Mouse (Mus musculus): ENCODE measurements around the gene Rnaseh2a.

Gene Rnaseh2a

DNA sequence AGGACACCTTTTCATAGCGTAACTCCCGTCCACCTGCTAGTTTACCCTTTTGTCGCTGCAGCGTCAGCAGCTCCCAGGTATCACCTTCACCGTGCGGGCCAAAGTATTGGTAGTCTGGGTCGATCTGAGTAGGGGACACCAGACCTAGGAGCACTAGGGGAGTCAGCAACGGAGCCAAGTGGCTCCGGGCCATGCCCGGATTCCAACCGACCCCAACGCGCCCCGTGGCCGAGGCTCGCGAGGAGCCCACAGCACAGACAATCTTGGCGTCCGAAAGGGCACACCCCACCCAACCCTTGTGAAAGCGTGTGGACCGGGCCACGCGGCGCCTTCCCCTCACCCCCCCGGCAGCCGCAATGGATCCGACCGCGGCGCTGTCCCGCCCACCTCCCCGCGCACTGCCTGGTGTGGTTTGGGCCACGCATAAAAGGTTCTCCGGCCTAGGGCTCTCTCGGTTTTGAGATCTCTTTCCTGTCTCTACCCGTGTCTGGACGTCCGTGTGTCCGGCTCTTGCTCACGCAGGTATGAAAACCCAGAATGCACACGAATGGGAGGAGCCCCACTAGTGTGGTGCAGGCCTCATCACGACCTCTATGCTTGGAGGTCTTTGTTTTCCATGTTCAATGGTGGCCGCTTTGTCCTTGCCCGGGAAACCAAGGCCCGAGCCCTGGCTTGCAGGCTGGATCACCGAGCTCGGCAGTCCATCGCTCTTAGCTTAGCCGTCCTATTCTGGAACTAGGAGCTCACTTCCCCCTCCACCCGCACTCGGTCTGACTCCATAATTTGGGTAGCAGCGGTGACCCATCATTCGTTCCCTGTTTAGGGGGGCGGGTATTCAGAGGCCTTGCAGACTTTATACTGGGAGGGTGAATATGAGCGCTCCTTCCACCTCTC, at the start of gene Rnaseh2a, which contains the start of the genes Gm49661 and Prdx2:
Rnaseh2a (minus strand) TSS at position 527 of the 894 bp plus-strand sequence.
Gm49661 (minus strand) TSS at position 193 of the 894 bp plus-strand sequence.
Prdx2 (plus strand) TSS at position 347 of the 894 bp plus-strand sequence.
- no peak for DNase-seq (ENCODE audit: low read depth)

DNA sequence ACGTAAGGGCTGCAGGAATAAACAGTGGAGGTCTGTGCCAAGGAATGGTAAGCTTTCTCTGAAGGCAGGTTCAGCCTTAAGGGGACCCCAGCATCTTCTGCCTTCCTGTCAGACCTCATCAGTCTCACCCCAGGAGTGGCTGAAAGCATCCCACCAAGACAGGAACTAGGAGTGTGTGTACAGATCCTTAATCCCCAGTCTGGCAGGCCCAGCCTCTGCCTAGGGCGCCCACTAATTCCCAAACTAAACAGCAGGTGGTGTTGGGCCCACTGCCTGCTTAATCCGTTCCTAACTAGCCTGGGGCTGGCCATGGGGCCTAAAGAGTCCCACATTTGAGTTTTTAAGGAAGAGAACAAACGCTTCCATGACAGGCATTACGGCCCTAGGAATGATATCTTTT, 47.6 kb upstream of the Rnaseh2a start:
- no peak for DNase-seq (ENCODE audit: low read depth)

DNA sequence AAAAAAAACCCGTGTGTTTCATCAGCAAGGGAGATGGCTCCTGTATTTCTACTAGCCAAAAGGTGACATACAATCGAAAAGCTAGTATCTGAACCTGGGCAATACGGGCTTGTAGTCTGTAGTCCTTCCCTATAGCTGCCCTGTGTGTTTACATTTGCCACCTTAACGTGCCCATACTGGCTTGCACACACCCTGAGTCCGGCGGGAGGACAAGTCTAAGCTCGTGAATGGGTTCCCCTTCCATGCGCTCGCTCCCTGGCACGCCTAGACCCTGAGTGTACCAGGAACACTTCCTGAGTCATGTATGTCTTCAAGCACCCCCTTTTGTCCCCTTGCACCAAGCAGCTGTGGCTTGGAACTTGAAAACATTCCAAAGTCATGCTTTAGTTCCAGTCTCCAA, 47.2 kb upstream of the Rnaseh2a start:
- DNase-seq (ENCODE audit: low read depth): no peak

DNA sequence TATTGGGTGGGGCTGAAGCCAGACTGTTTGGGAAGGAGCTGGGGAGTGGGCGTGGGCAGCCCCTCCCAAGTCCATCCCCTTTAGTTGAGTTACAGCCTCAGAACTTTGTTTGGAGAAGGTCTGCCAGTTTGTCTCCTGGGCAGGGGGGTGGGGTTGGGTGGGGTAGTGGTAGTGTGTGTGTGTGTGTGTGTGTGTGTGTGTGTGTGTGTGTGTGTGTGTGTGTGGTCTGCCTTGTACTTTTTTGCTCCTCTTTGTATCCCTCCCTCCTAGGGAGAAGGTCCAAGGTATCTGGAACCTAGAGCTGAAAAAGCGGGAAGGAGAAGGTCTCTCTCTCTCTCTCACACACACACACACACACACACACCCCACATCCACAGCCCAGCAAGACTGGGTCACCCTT, 44.9 kb upstream of the Rnaseh2a start, which contains the start of gene Best2:
Best2 (minus strand) TSS at position 101 of the 400 bp plus-strand sequence.
- no peak for DNase-seq (ENCODE audit: low read depth)

DNA sequence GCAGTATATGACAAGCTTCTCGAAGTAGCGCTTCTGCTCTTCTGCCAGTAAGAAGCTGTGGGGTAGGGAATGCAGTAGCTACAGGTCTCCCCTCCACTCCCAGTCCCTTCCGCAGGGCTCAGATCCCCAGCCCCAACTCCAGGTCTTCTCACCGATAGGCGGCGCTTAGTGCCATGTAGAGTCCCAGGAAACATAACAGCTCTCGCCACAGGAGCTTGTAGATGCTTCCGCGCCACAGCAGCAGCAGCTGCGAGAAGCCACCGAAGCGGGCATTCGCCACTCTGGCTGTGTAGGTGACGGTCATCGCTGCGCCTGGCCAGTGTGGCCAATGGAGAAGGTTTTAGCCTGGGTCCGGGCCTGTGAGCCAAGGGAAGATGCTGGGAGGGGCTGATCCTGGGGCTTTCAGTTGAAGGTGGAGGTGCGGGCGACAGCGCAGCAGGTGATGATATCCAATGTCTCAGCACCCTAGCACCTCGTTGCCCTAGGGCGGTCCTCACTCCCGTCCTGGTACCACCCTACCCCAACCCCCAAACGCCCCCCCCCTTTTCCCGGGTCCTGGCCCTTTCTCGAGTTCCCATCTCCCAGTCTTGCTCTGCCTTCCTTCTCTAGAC, 43.8 kb upstream of the Rnaseh2a start:
- peak; percentile 60 for DNase-seq (ENCODE audit: low read depth)

DNA sequence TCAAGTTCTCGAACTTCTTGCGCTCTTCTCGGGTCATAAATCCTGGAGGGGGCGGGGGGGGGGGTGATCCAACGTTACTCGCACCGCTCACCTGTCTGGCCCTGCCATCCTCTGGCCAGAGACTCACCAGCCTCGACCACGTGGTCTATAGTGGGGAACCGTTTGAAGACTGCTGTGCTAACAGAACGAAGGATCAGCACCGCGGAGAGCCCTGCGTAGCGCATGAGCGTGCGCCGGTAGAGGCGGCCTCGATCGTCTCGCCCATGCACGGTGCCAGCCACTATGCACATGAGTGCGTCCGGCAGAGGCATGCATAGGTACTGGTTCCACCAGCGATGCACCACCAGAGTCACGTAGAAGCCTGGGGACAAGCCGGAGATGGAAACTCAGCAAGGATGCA, 41.7 kb upstream of the Rnaseh2a start:
- no peak for DNase-seq (ENCODE audit: low read depth)

DNA sequence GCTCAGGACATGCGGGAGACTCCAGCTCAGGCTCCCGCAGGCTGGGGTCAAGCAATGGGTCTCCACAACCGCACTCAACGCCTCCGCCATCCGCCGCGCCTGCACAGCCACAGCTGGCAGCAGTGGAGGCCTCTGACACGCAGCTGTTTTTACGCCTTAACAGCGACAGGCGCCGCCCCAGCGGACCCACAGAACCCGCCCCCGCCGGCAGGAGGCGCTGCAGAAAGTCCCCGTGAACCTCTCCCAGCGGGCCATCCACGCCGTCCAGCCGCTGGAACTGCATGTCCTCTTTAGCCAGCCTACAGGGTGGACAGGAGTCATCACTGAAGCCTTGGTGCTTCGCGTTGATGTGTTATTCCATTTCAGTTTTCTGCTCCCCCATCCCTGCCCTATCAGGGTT, 38.1 kb upstream of the Rnaseh2a start:
- DNase-seq (ENCODE audit: low read depth): no peak

DNA sequence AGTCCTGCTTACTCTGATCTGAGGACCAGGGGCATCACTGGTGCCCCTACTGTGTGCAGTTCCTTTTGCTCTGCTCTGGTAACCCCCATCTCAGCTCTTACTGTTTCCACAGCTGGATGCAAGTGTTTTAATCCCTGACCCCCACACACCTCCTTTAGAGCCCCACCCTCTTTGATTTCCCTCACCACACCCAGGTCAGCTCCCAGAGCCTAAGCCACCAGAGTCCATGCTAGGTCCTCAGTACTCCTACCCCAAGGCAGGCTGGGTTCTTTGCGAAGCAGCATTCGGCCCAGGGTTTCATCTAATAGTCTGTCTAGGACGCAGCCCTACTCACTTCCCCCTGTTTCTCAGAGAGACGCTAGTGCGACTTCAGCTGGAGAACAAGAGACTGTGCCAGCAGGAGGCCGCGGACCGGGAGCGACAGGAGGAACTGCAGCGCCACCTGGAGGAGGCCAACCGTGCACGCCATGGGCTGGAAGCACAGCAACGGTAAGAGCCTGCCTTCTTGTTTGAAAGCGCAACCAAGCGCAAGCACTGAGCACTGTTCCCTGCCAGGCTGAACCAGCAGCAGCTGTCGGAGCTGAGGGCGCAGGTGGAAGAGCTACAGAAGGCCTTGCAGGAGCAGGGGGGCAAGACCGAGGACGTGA, 28.2 kb upstream of the Rnaseh2a start:
- DNase-seq (ENCODE audit: low read depth): peak; percentile 85

DNA sequence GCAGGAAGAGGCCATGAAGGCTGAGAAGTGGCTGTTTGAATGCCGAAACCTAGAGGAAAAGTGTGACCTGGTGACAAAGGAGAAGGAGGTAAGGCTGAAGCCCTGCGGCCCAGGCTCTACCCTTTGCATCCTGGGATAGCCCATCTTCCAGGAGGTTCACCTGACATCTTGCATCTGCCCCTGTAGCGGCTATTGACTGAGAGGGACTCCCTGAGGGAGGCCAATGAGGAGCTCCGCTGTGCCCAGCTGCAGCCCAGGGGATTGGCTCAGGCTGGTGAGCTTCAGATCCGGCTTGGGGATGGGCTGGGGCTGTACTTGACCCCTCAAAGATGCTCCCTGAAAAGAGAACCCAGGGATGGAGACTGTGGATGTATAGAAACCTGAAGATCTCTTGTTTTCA, 27.4 kb upstream of the Rnaseh2a start:
- DNase-seq (ENCODE audit: low read depth): no peak

DNA sequence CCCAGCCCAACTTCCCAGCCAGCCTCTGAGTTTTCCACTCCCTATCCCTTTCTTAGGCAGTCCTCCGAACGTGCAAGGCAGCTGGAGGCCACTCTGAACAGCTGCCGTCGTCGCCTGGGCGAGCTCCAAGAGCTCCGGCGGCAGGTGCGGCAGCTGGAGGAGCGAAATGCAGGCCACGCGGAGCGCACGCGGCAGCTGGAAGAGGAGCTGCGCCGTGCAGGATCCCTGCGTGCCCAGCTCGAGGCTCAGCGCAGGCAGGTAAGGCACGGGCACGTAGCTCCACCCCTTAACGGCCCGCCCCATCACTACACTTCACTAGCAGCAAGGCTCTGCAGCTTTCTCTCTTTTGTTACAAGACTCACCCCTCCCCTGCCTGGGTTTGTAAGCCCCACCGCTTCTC, 26.1 kb upstream of the Rnaseh2a start:
- DNase-seq (ENCODE audit: low read depth): no peak

DNA sequence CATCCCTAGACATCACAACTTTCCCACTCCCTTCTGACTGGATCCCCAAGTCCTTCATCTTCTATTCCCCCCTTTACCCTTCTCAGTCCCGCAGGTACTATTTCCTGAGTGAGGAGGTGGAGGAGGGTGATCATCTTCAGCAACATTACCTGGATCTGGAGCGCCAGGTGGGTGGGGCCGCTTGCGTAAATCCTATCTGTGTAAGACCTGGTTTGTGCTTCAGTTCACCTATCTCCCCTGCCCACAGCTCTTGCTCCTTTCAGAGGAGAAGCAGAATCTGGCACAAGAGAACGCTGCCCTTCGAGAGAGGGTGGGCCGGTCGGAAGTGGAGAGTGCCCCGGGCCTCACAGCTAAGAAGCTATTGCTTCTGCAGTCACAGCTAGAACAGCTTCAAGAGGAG, 24.8 kb upstream of the Rnaseh2a start:
- no peak for DNase-seq (ENCODE audit: low read depth)

DNA sequence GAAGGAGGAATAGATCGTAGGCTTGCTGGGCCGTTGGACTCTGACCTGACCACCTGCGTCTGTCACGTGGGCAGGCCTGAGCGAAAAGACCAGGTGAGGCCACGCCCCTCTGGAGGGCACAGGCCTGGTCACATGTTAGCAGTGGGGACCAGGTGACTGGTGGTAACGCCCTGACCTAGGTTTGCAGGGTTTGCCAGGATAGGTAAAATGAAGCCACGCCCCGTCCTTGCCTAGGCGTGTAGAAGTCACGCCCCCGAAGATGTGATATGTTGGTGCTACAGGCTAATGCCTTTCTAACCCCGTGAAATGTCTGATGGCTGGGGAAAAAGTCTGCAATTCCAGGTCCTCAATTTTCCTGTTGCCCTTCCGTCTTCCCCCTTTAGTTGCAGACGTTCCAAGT, 21.3 kb upstream of the Rnaseh2a start:
- no peak for DNase-seq (ENCODE audit: low read depth)

DNA sequence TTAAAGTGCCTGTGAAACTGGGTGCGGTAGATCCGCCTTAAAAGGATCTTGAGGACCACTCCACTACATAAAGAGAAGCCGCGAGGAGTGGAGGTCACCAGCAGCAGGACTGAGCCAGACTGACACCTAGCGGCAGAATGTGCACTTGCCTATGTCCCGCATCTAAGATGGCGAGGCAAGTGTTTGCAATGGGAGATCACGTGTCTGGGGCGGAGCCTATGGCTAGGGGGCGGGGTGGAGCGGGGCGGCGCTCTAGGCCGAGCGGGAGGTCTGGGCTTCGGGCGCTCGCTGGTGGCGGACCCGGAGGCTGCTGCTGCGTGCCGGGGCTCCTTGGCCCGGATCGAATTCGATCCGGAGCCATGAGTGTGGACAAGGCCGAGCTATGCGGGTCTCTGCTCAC, 20.8 kb upstream of the Rnaseh2a start, which contains the start of gene Hook2:
Hook2 (plus strand) TSS at position 255 of the 400 bp plus-strand sequence.
- DNase-seq (ENCODE audit: low read depth): peak; percentile 99

DNA sequence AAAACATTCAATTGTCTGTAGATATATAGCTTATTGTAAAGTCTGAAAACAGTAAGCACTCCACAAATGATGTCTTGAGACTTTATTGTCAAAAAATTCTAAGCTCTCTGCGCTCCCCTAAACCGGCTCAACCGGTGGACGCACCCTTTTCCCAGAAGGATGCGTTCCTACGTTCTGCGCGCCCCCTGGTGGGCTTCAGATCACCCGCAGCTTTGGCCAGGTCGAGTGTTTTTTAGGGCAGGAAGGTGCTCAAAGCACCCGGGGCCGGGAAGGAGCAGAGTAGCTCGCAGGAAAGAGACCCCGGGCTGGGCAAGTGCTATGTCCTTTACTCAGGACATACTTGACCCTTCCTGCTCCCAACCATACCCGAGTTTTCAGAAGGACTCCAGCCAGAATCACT, 20.2 kb upstream of the Rnaseh2a start:
- peak; percentile 95 for DNase-seq (ENCODE audit: low read depth)

DNA sequence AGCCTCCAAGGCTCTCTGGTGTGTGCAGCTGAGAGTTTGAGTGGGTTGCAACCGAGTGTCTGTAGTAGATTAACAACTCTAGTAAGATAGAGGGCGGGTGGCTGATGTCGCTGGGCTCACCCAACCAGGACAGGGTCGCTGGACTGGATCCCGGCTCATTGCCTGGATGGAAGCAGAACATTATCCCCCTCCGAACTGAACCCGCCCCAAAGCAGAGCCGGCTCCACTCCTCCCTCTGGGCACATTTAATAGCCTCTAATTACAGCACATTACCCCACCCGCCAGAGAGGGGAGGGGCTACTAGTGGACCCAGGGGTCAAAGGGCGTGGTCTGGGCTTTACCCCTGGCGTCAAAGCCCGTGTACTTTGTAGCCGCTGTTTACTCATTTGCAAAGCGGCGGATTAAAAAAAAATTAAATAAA, 19.8 kb upstream of the Rnaseh2a start:
- DNase-seq (ENCODE audit: low read depth): no peak

DNA sequence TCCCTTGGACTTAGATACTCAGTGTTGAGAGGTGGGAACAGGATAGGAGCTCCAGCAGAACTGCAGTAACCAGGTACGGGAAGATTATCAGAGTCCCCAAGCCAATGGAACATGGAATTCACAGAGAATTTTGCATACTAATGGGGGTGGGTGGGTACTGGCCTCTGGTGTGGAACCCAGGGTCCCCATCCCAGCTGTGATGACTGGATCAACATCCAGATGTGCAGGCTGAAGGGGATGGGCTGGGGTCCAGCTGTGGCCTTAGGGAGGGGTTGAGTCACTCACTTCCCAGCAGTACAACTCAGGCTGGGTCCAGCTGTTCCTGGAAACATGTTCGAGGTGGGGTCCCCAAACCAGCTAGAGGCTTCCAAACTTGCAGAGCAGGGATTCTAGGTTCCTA, 18.3 kb upstream of the Rnaseh2a start:
- DNase-seq (ENCODE audit: low read depth): no peak

DNA sequence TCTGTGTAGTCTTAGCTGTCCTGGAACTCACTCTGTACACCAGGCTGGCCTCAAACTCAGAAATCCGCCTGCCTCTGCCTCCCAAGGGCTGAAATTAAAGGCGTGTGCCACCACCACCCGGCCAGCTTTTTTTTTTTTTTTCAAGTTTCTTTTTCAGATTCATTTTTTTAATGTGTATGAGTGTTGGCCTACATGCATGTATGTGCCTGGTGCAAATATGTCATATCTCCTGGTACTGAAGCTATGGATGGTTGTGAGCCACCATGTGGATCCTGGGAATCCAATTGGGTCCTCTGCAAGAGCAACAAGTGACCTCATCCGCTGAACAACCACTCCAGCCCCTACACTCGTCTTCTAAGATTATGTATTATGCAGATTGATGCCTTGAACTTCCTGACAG, 17.8 kb upstream of the Rnaseh2a start:
- no peak for DNase-seq (ENCODE audit: low read depth)

DNA sequence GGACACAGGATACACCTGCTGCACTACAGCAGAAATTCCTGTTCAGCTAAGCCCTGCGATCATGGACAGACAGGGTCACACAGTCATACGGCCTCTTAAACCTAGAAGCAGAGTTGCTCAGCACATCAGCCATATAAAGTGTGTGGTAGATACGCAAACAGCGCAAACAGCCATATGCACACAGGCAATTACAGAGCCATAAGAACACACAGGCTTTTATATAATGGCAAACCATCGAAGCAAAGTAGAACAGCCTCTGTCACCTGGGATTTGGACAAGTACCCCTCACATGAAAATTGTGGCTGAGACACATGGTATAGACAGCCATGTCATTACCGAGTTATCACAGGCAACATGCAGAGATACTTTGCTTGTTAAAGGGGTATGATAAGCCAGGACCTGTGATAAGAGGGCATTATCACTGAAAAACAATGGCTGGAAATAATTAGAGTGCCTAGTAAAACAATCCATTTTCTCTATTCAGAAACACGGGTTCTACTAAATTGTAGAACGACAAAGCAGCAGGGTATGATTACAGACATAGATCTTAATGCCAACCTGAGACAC, 16.9 kb upstream of the Rnaseh2a start:
- peak; percentile 54 for DNase-seq (ENCODE audit: low read depth)

DNA sequence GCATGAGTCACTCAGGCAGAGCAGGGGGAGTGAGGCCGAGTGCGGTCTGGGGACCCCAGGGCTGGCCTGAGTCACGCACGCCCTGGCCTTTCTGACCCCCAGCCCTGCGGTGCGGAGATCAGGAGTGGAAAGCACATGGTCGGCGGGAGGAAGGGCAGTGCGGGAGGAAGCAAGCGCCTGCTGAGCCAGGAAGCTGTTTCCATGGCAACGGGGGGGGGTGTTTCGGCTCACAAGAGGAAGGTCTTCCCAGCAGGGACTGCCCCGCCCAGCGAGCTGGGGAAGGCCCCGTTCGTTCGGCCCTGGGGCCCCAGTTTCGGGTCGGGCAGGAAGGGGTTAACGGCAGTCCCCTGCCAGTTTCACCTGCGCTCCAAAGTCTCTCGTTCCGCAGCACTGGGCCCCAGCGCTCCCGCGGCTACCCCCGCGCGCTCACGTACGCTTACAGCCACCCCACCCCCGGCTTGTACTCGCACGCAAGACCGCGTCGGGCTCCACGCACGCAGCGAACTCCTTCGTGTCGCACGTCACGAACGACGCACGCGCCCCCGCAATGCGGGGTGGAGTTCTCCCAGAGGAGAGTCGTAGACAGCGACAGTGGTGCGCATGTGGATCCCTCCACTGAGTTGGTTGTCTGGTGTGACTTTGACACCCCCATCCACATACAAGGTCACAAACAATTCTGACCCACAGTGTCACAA, 16.3 kb upstream of the Rnaseh2a start:
- peak; percentile 67 for DNase-seq (ENCODE audit: low read depth)

DNA sequence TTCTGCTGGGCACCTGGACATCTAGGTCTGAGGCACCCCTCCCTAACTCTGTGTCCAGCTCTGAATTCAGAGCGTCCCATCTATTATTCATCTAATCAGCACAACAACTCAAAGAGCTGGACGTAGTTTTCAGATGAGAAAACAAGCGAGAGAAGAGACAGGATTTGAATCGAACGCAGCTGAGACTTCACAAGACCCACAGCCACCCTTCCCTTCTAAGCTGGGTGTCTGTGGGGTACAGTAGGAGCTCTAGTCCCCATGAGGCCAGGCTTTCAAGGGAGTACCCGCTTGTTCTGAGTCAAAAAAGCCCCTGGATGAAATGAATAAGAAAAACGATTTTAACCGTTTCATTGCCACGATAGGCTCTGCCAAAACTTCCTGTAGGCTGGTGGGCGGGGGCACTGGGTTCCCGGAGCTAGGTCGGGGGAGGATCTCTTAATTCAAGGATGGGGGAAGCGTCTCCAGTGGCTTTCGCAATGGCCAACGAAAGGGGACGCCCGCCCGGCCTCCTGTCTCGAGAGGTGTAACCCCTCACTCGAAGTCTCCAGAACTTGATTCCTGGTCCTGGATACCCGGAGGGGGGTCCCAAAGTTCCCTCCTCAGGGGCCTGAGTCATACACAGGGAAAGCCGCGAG, 15.6 kb upstream of the Rnaseh2a start:
- DNase-seq (ENCODE audit: low read depth): no peak

Measured in c-Kit-positive CD71-positive TER-119-negative erythroid progenitor cells, embryonic 14.5 days (primary cell).